Mouse (Mus musculus) spleen, adult 2 months (tissue): ENCODE measurements around the gene Trp73. TPM values are rescaled to one million over a fixed set of nuclear protein-coding genes. Genes with fewer than 3 reads are reported as not detected.

Experiments used
- DNase-seq, 2 experiments: peaks; one replicate each; pipeline versions ENCODE4 v3.0.0 to v3.0.0-alpha.2; 2012 to 2021; ENCODE audit warnings: low spot score in 2 of 2, low read depth in 1 of 2
- H3K27ac ChIP-seq: fragments of 200-500 bp; 2 replicates; pipeline ENCODE4 v1.5.1; 2012; ENCODE audit warnings: low read length, inconsistent platforms; ENCODE audit not compliant: insufficient read depth
- H3K27me3 ChIP-seq: fragments of 200-500 bp; 2 replicates; pipeline ENCODE4 v1.6.1; 2012; ENCODE audit warnings: mild to moderate bottlenecking, moderate library complexity, low read length, inconsistent platforms; ENCODE audit not compliant: control insufficient read depth, insufficient read depth
- H3K36me3 ChIP-seq: fragments of 200-500 bp; 2 replicates; pipeline ENCODE4 v1.6.1; 2012; ENCODE audit warnings: mild to moderate bottlenecking, low read length, inconsistent platforms; ENCODE audit not compliant: control insufficient read depth, insufficient read depth
- H3K4me1 ChIP-seq: fragments of 200-500 bp; 2 replicates; pipeline ENCODE4 v1.6.1; 2011; ENCODE audit warnings: inconsistent platforms; ENCODE audit not compliant: control insufficient read depth, insufficient read depth, insufficient read length
- H3K4me3 ChIP-seq: fragments of 200-500 bp; 2 replicates; pipeline ENCODE4 v1.5.1; 2011; ENCODE audit warnings: mild to moderate bottlenecking, inconsistent platforms; ENCODE audit not compliant: insufficient read depth, insufficient read length; ENCODE audit errors: extremely low read depth
- CTCF ChIP-seq: fragments of 200-500 bp; IDR thresholded peaks from 2 replicates; pipeline ENCODE4 v1.5.1; 2011; ENCODE audit warnings: mild to moderate bottlenecking, inconsistent platforms; ENCODE audit not compliant: insufficient read depth, insufficient read length, insufficient replicate concordance; ENCODE audit errors: extremely low read depth
- POLR2A ChIP-seq: fragments of 200-500 bp; IDR thresholded peaks from 2 replicates; pipeline ENCODE4 v1.6.1; 2011; ENCODE audit warnings: low read depth, low read length, inconsistent platforms
- WGBS: fragments of 180-500 bp; shearing (Covaris S2); methylation state at CpG from one replicate; pipeline ENCODE4 v1.1.7; 2018; 5-methylcytosine and 5-hydroxymethylcytosine counted together
- polyA plus RNA-seq: library from polyadenylated mRNA; depleted of rRNA; stranded (reverse); fragments of >200 nt; gene quantifications from 2 replicates; pipeline ENCODE4 v1.2.3, GENCODE M21; 2012

Gene Trp73
- polyA plus RNA-seq, 1 experiment: 0.34 TPM

DNA sequence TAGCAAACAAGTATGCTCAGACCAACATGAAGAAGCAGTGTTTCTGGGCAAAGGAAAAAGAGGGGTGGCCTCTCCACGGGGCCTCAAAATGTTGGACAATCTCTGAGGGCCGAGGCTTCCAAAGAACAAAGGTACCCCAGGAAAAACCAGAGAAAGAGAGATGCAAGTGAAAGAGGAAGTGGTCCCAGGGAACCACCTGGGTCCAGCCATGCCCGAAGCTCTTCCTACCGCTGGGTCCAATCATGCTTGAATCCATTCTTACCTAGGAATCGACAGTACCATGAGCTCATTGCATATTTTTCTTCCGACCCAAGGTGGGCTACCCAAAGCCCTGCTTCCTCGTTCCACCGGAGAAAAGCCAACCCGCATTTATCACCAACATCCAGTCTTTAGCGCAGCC, 36.1 kb downstream of the Trp73 start:
- H3K27ac ChIP-seq: no peak overlapping the region
- H3K36me3 ChIP-seq: no peaks in the 10 kb centered on the region
- TF ChIP-seq CTCF (no peak), POLR2A (no peak)
- H3K27me3 ChIP-seq: no peaks in the 10 kb centered on the region
- no peak overlapping the region for H3K4me3 ChIP-seq
- H3K4me1 ChIP-seq: no peaks in the 10 kb centered on the region; the same call in 1 of the 2 replicates
- 67% methylated on average over 10 of the region's 10 CpGs for WGBS
- DNase-seq: no peak

DNA sequence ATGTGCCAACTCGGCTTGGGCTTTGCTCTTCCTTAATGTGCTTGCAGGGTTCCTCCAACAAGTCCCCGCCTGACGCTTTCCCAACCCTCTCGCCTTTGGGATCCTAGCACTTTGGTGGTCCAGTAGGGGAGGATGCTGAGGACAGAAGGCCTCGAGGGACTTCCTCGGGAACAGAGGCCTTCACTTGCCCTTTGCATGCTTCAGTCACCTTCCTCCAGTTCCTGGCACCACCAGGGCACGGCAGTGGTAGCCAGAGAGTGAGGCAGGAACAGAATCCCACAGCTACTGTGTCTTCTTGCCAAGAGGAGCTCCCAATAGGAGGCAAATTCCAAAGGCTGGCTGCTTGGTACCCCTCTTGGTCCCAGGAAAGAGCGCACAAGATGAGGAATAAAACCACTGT, 36.6 kb downstream of the Trp73 start:
- Histone ChIP-seq H3K4me1 (no peaks in the 10 kb centered on the region; the same call in 1 of the 2 replicates), H3K27ac (no peak overlapping the region), H3K27me3 (no peaks in the 10 kb centered on the region), H3K4me3 (no peak overlapping the region), H3K36me3 (no peaks in the 10 kb centered on the region)
- no peak for DNase-seq
- no peak for TF ChIP-seq CTCF
- no peak for TF ChIP-seq POLR2A
- 66% methylated on average over 8 of the region's 8 CpGs for WGBS

DNA sequence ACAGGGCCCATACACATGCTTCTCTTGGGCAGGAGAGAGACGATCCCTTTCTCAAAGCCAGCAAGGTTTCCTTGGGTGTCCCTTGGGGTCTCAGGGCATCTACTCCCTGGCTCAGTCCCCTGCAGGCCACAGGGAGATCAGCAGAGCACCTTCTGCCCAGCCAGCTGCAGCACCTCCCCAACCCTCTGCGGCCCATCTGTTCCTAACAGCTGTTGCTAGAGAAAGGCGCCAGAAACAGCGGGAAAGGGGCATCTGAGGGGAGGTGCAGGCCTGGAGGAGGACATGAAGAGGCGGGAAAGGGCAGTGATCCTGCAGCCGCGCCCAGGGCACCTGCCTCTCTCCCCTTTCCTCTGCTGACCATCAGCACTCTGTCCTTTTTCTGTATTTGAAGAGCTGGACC, 40.6 kb downstream of the Trp73 start:
- WGBS: 43% methylated on average over 7 of the region's 7 CpGs
- H3K36me3 ChIP-seq: no peaks in the 10 kb centered on the region
- no peak for DNase-seq
- no peak for TF ChIP-seq POLR2A
- TF ChIP-seq CTCF: no peak
- no peaks in the 10 kb centered on the region for H3K27me3 ChIP-seq
- no peak overlapping the region for H3K27ac ChIP-seq
- H3K4me3 ChIP-seq: no peak overlapping the region
- H3K4me1 ChIP-seq: no peaks in the 10 kb centered on the region; the same call in 1 of the 2 replicates

DNA sequence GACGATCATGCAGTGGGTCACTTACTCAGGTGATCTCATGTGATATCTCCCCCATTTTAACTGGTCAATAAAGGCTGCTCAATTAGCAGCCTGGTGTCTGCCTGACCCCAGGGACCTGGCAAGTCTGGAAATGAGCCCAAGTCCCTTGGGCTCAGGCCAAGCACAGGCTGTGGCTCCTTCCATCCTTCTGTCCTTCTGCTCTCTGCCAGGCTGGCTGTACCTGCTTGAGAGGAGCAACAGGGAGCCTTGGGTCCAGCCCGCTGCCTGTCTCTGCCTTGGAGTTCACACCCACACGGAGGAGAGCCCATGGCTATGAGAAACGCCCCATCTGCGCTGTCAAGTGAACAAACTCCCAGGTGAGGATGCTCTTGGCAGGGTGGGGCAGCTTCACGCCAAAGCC, 43.9 kb downstream of the Trp73 start:
- WGBS: 30% methylated on average over 6 of the region's 6 CpGs
- TF ChIP-seq CTCF (no peak), POLR2A (no peak)
- H3K27ac ChIP-seq: no peak overlapping the region
- H3K36me3 ChIP-seq: no peaks in the 10 kb centered on the region
- no peak overlapping the region for H3K4me3 ChIP-seq
- H3K27me3 ChIP-seq: no peaks in the 10 kb centered on the region
- H3K4me1 ChIP-seq: no peaks in the 10 kb centered on the region
- no peak for DNase-seq

DNA sequence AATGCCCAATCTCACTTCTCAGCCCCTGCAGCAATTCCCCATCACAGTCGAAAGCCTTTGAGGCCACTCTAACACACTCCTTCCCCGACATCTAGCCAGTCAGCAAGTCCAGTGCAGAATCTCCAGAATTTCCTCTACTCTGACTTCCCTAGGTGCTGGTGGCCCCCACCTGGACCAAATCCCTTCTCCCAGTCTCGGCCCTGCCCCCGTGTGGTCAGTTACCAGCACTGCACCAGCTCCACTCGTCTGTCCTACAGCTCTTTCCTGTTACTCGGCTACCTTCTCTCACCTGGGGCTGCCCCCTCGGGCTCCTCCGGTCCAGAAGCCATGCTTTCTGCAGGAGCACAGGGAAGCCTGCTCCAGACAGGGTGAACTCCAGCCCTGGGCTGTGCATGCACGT, 46.8 kb downstream of the Trp73 start:
- no peaks in the 10 kb centered on the region for H3K4me1 ChIP-seq
- peak; percentile 56; the same call in 1 of the 2 replicates for TF ChIP-seq CTCF
- no peak for TF ChIP-seq POLR2A
- DNase-seq: peak in 1 of 2 experiments; percentile 19
- WGBS: 19% methylated on average over 9 of the region's 9 CpGs
- H3K27me3 ChIP-seq: no peaks in the 10 kb centered on the region
- H3K27ac ChIP-seq: no peak overlapping the region
- no peak overlapping the region for H3K4me3 ChIP-seq
- no peaks in the 10 kb centered on the region for H3K36me3 ChIP-seq

DNA sequence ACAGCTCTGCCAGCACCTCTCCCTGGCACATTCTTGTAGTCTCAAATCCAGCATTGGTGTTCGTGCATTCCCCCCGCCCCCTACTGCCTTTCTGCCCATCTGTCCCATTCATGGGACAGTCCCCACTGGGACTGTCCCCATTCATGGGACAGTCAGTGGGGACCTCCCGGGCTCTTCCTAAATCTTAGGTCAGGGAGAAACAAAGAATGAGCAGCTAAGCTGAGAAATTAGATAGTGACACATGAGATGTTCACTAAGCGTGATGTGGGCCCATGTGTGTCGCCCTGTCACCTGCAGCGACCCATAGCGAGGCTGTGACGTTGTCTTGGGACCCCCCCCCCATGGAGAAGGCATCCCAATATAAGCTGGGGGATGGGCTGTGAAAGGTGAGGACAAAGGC, 48.7 kb downstream of the Trp73 start:
- WGBS: 73% methylated on average over 8 of the region's 8 CpGs
- Histone ChIP-seq H3K27me3 (no peaks in the 10 kb centered on the region), H3K4me3 (no peak overlapping the region), H3K27ac (no peak overlapping the region), H3K36me3 (no peaks in the 10 kb centered on the region), H3K4me1 (no peaks in the 10 kb centered on the region)
- no peak for DNase-seq
- TF ChIP-seq POLR2A: no peak
- no peak for TF ChIP-seq CTCF

DNA sequence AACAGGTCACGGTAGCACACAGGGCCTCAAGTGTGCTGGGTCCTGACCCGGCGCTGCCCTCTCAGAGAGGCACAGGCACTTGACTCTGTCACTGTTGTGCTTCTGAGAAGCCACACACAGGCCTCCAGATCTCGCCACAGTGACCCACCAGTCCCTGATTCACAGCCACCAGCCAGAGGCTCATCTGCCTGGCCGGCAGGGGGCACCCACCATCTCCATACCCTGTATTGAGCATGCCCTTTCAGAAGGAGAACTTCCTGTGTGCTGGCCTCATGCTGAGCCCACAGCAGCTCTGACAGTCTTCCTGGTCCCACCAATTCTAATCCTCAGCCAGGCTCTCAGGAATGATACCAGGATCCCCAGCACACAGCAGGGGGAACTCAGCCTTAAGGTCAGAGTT, 50.8 kb downstream of the Trp73 start:
- no peak for TF ChIP-seq POLR2A
- 0 out of 2 replicates have a peak, but pooled peaks have one; percentile 8 for TF ChIP-seq CTCF
- WGBS: 43% methylated on average over 5 of the region's 5 CpGs

More for the DNA sequence above, 50.8 kb downstream of the Trp73 start:
- DNase-seq: no peak
- no peaks in the 10 kb centered on the region for H3K4me1 ChIP-seq
- no peaks in the 10 kb centered on the region for H3K36me3 ChIP-seq
- H3K4me3 ChIP-seq: no peak overlapping the region
- H3K27ac ChIP-seq: no peak overlapping the region
- no peaks in the 10 kb centered on the region for H3K27me3 ChIP-seq
